Mouse (Mus musculus): ENCODE results near the gene Trim52.
A peak's percentile ranks its signal among the peaks of the same experiment; 100 is the strongest.
"Not testable (repeated sequence)": the region's sequence is repeated elsewhere in the genome, so short reads cannot be mapped to it uniquely, and the experiment has no call there.

Gene Trim52

GRCm38 (mm10) chr14:106105980-106106379, at the start of gene Trim52:
Gene Trim52, plus strand, starts transcription at chr14:106106198.
- no peak for DNase-seq

GRCm38 (mm10) chr14:106072608-106073007, 33.4 kb upstream of the Trim52 start:
- DNase-seq, result no peak

- peak; percentile 7 for DNase-seq
Measured at GRCm38 (mm10) chr14:106075181-106076064, 30.6 kb upstream of the Trim52 start.

GRCm38 (mm10) chr14:106088480-106089037, 17.4 kb upstream of the Trim52 start:
- DNase-seq, result no peak

GRCm38 (mm10) chr14:106096816-106097215, 9.2 kb upstream of the Trim52 start:
- no peak for DNase-seq

- DNase-seq, result no peak
Measured at GRCm38 (mm10) chr14:106100858-106101257, 5.1 kb upstream of the Trim52 start.

- no peak for DNase-seq
Measured at GRCm38 (mm10) chr14:106106425-106106824, 427 bp downstream of the Trim52 start.

- no peak for DNase-seq
Measured at GRCm38 (mm10) chr14:106119371-106119770, 13.4 kb downstream of the Trim52 start.

GRCm38 (mm10) chr14:106136272-106136671, 30.3 kb downstream of the Trim52 start:
- no peak for DNase-seq

- DNase-seq, result no peak
Measured at GRCm38 (mm10) chr14:106151188-106151587, 45.2 kb downstream of the Trim52 start.

GRCm38 (mm10) chr14:106154879-106155576, 49.0 kb downstream of the Trim52 start:
- peak; percentile 3 for DNase-seq

GRCm38 (mm10) chr14:106156533-106156932, 50.5 kb downstream of the Trim52 start:
- DNase-seq, result no peak

- no peak for DNase-seq
Measured at GRCm38 (mm10) chr14:106162331-106162730, 56.3 kb downstream of the Trim52 start.

- DNase-seq, result no peak
Measured at GRCm38 (mm10) chr14:106163196-106163595, 57.2 kb downstream of the Trim52 start.

GRCm38 (mm10) chr14:106163933-106164332, 57.9 kb downstream of the Trim52 start:
- DNase-seq, result not testable (repeated sequence)

GRCm38 (mm10) chr14:106176879-106177278, 70.9 kb downstream of the Trim52 start:
- DNase-seq, result no peak

- DNase-seq, result no peak
Measured at GRCm38 (mm10) chr14:106178245-106178644, 72.2 kb downstream of the Trim52 start.

- no peak for DNase-seq
Measured at GRCm38 (mm10) chr14:106179102-106179727, 73.2 kb downstream of the Trim52 start.

- DNase-seq, result no peak
Measured at GRCm38 (mm10) chr14:106179728-106180125, 73.7 kb downstream of the Trim52 start.

GRCm38 (mm10) chr14:106180616-106181015, 74.6 kb downstream of the Trim52 start:
- no peak for DNase-seq

GRCm38 (mm10) chr14:106183985-106184384, 78.0 kb downstream of the Trim52 start:
- no peak for DNase-seq

All from kidney, adult 11 months (tissue).